ENCODE assay signal across 9 mouse cellular contexts in the genomic region with DNA sequence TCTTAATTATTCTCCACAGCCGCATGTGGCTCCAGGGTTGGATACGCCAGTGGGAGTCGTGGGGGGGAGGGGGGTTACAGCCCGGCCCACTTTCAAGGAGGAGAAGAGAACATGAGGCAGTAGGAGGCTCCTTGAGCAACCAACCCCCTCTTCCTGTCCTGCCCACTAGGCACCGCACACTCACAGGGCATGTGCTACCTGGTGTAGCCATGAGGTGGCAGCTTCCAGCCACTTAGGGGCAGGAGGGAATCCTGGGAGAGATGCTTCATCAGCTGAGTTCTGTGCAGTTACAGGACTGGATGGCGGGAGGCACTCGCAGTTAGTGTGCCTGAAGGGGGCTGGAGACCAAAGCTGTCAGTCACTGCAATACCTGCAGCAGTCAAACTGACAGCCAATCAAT. TPM values are rescaled to one million over a fixed set of nuclear protein-coding genes. Genes with fewer than 3 reads are reported as not detected.
DNase-seq lines count a peak whose midpoint lies in the region; ATAC-seq and TF ChIP-seq lines count a peak whose summit lies in the region.
"Had no signal": no experiment of that assay in that cellular context is flagged by ENCODE, and none has a peak within 500 bp of the region (broad histone marks: within the 10 kb centered on the region; RNA-seq: fewer than 3 reads in every experiment).

No protein-coding gene starts in this region.

- peak; percentile 28; the same call in 1 of the 2 replicates for ATAC-seq in heart, postnatal 0 days (ENCODE audit: insufficient read depth, low read depth)
- ATAC-seq in megakaryocyte, adult 5-6 weeks (ENCODE audit: poor library complexity, severe bottlenecking), result 0 out of 2 replicates have a peak, but pooled peaks have one; percentile 28

- 17% methylated on average over 7 of the region's 7 CpGs for WGBS in heart, postnatal 0 days

- no peak for TF ChIP-seq EP300 in heart, postnatal 0 days (IDR thresholded peaks at IDR 0.05; ENCODE audit: low read depth)

- H3K9ac ChIP-seq in heart, postnatal 0 days (replicated peaks; ENCODE audit: low read depth, low read length), result no peak overlapping the region

- H3K4me2 ChIP-seq in heart, postnatal 0 days (ENCODE audit: low read depth, low read length), result no peak overlapping the region
- H3K4me2 ChIP-seq: heart, embryonic 13.5 days had no signal

- no peaks in the 10 kb centered on the region for H3K9me3 ChIP-seq in heart, postnatal 0 days (replicated peaks; ENCODE audit: control insufficient read depth, low read length)
- H3K9me3 ChIP-seq in erythroblast, embryonic 14.5 days (ENCODE audit: control insufficient read depth, low read length), result no peaks in the 10 kb centered on the region
- H3K9me3 ChIP-seq: heart, embryonic 13.5 days had no signal

- H3K27me3 ChIP-seq in heart, postnatal 0 days (ENCODE audit: control insufficient read depth, insufficient read depth, low read length), result no peaks in the 10 kb centered on the region
- no peaks in the 10 kb centered on the region for H3K27me3 ChIP-seq in erythroblast, embryonic 14.5 days (ENCODE audit: control insufficient read depth)
- H3K27me3 ChIP-seq: heart, embryonic 13.5 days had no signal

- intact Hi-C loops in left cerebral cortex, postnatal 10 days (cut with DNase I), result loop anchor here (5.0 kb wide), 1 partner anchor 102 kb away; no protein-coding TSS in a partner anchor

- DNase-seq in heart, postnatal 0 days (ENCODE audit: low spot score), result no peak
- no peak for DNase-seq in heart, adult 9 months (ENCODE audit: low spot score in 2 of 2)
- peak; percentile 67 for DNase-seq in CD4-positive, CD25-positive, alpha-beta regulatory T cell, adult 2 months (ENCODE audit: low read depth, low spot score)
- no peak for DNase-seq in urinary bladder, postnatal 14 days (ENCODE audit: low spot score)
- no peak for DNase-seq in left cerebral cortex, postnatal 10 days (ENCODE audit: extremely low spot score in 1 of 2, low spot score in 2 of 2)
- no peak for DNase-seq in cerebellum, adult 8-10 months

- peak; percentile 34 for TF ChIP-seq CTCF in heart, postnatal 0 days (IDR thresholded peaks at IDR 0.05; ENCODE audit: low read depth)

- no peaks in the 10 kb centered on the region for H3K4me1 ChIP-seq in heart, postnatal 0 days (ENCODE audit: control insufficient read depth, insufficient read depth)
- peaks cover 36% of the 10 kb centered on the region for H3K4me1 ChIP-seq in erythroblast, embryonic 14.5 days (ENCODE audit: control insufficient read depth)

- no peak overlapping the region for H3K27ac ChIP-seq in heart, postnatal 0 days (ENCODE audit: low read depth)
- H3K27ac ChIP-seq: heart, embryonic 13.5 days had no signal

- no peak overlapping the region for H3K4me3 ChIP-seq in heart, postnatal 0 days (ENCODE audit: low read depth, low read length)
- peak overlapping the region; percentile 7 for H3K4me3 ChIP-seq in erythroblast, embryonic 14.5 days (replicated peaks)
- H3K4me3 ChIP-seq: heart, embryonic 13.5 days had no signal

- H3K36me3 ChIP-seq in heart, postnatal 0 days (replicated peaks; ENCODE audit: control insufficient read depth, insufficient read depth, low read length), result no peaks in the 10 kb centered on the region
- H3K36me3 ChIP-seq in erythroblast, embryonic 14.5 days (ENCODE audit: control insufficient read depth), result peaks cover 14% of the 10 kb centered on the region

RNA-seq across cellular contexts. Expression of a gene that starts 15.5 kb away (rescaled TPM):
- total RNA-seq in heart, postnatal 0 days (2014; rRNA removed; ENCODE audit: low replicate concordance), result 132 and 199 TPM in 2 replicates
- polyA plus RNA-seq in heart, postnatal 0 days (2015; fragmentation: Nextera tagmentation; extraction: Ambion mirVana), result 267 and 288 TPM in 2 replicates
- 15.9 and 17.6 TPM in 2 replicates for polyA plus RNA-seq in erythroblast, embryonic 14.5 days (2012)
- 353 and 377 TPM in 2 replicates for total RNA-seq in megakaryocyte, adult 5-6 weeks (2015)
- 210 and 213 TPM in 2 replicates for total RNA-seq in megakaryocyte, adult 5-6 weeks (2017)
- total RNA-seq in left cerebral cortex, postnatal 10 days (2021), result 1,000 to 10,000 TPM in 1 of 2 experiments, 100 to 1,000 TPM in 1; 996 to 1,031 TPM
